Mouse (Mus musculus) telencephalon, adult 2 months (tissue): ENCODE measurements around the gene Ramp2.

Source experiments
- DNase-seq: peaks from one replicate; pipeline ENCODE4 v3.0.0-alpha.2; 2011; ENCODE audit warnings: low read depth, low spot score

Gene Ramp2

DNA sequence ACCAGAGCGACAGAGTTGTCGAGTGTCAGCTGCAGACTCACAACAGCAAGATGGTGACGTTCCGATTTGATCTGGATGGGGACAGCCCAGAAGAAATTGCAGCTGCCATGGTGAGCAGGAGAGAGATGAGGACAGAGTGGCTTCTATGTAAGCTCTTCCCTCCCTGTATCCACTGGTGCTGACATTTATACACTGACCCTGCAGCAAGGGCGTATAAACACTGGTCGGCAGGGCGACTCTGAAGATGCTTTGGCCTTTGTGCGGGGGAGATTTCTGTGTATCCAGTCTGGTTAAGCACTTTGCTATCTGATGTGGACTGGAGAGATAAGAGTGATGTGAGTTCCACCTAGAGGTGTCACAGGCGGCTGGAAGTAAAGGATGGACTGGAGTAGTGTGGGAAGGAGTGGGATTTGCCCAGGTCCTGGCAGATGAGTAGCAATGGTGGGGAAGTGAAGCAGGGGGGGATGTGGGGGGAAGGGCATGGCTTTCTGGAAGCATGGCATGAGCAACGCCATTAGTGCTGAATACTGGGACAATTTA lies 23.8 kb downstream of the Ramp2 start:
- no peak for DNase-seq

DNA sequence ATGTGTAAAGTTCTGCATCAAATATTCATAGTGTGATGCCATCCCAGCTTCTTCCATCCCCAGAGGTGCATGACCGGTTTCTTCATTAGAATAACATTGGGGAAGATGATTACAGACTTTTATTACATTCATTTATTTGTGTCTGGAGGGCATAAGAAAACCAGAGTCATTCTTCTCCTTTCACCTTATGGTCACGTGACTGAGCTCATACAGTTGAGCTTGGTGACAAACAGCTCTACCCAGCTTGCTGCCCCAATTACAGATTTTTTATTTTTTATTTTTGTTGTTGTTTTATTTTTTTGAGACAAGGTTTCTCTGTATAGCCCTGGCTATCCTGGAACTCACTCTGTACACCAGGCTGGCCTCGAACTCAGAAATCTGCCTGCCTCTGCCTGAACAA lies 26.6 kb downstream of the Ramp2 start:
- no peak for DNase-seq

GRCm38 (mm10) chr11:101275309-101275708 lies 29.5 kb downstream of the Ramp2 start:
- no peak for DNase-seq

GRCm38 (mm10) chr11:101276319-101277070 lies 30.7 kb downstream of the Ramp2 start:
- DNase-seq: no peak

GRCm38 (mm10) chr11:101277381-101278222 lies 31.8 kb downstream of the Ramp2 start:
- DNase-seq: no peak

DNA sequence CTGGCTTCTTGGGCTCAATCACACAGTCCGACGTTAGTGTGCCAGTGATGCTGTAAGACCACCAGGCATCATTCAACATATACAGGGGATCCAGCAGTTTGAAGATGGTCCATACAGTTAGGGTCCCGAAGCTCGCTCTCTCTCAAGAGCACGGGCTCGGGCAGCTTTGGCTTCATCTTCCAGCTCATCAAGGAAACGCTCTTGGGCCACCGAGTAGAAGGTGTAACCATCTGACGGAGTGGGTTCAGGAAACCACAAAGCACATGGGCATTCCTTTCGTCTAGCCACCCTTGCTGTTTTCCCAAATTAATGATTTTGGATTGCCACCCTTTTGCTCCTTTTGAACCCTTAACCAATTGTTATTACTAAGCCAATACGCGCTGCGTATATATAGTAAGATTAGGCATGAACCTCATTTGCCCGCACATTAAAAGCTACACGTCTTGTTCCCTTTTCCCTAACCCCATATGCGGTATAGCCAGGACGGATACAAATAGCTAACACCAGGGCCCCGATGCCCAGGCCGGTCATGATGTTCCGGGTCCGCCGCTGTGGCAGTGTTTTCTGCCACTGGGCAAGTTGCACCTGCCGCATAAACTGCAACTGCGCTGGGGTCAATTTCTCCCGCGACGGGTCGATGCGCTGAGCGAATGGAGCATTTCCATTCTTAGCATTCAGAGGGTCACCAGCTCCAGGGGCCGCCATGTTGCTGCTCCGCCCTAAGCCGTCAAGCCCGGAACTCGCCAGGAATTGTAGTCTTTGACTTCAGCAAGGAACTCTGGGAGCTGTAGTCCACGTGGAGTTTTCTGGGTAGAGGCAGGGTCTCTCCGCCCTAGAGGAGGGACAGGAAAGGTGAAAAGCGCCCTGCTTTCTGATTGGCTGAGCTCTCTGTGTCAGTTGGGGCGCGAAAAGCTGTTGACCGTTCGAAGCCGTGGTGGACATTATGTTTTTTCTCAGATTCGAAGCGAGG lies 32.7 kb downstream of the Ramp2 start, which contains the start of the genes Cntd1 and Coa3:
TSS of gene Cntd1 (plus strand) at position 790 of the 970 bp plus-strand sequence.
TSS of gene Coa3 (minus strand) at position 892 of the 970 bp plus-strand sequence.
- peak; percentile 95 for DNase-seq

GRCm38 (mm10) chr11:101279193-101279569 lies 33.4 kb downstream of the Ramp2 start:
- DNase-seq: no peak

GRCm38 (mm10) chr11:101280837-101281236 lies 35.0 kb downstream of the Ramp2 start:
- no peak for DNase-seq

GRCm38 (mm10) chr11:101282896-101283295 lies 37.1 kb downstream of the Ramp2 start:
- no peak for DNase-seq

DNA sequence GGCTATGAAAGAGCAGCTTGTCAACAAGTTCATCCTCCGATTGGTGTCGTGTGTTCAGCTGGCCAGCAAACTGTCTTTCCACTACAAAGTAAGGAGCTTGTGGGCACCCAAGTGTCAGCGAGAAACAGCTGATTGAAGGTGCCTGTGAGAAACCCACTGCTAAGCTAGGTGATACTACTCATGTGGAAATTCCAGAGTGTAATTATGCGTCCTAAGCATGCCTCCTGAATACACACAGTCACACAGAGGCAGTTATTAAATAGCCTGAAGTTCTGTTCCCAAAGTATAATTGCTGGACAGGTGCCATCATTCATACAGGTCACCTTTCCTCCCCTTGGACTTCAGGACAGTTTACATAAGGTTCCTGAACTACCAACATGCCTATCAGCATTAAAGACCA lies 38.0 kb downstream of the Ramp2 start:
- no peak for DNase-seq

GRCm38 (mm10) chr11:101287306-101287705 lies 41.5 kb downstream of the Ramp2 start:
- DNase-seq: peak; percentile 5

GRCm38 (mm10) chr11:101291231-101291630 lies 45.4 kb downstream of the Ramp2 start:
- no peak for DNase-seq

DNA sequence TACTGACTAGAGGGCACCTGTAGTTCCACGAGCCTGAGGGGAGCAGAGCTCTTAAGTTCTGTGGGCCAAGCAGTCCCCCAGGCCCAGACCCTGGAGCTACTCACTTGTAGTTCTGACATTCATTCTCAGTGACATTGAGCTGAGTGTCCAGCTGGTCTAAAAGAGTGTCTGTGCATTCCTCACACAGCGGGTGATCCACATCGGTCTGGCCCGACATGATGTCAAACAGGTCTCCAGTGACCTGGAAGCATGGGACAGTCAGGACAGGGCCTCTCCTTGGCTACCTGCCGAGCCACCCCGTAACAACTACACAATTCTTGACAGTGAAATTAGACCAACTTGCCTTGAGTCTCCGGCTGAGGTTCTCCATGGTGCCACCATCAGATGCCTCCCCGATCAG lies 49.4 kb downstream of the Ramp2 start:
- no peak for DNase-seq

DNA sequence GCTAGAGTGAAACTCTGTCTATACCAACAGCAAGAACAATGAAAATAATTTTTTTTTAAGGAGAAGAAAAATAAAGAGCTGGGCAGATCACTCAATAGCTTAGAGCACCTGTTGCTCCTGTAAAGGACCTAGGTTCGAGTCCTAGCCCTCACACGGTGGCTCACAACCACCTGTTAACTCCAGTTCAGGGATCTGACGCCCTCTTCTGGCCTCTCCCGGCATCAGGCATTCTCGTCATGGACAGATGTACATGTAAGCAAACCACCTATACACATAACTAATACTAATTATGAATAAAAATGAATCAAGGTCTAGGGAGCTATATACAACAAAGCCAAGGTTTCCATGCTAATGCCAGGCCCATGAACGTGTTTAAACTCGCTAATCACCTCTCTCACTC lies 55.1 kb downstream of the Ramp2 start:
- DNase-seq: no peak

GRCm38 (mm10) chr11:101301299-101302003 lies 55.6 kb downstream of the Ramp2 start:
- DNase-seq: no peak

- DNase-seq: peak; percentile 94
These were observed 56.4 kb downstream of the Ramp2 start, which contains the start of gene Becn1 for GRCm38 (mm10) chr11:101302004-101302798. TSS of gene Becn1 (minus strand) at chr11:101302286.

DNA sequence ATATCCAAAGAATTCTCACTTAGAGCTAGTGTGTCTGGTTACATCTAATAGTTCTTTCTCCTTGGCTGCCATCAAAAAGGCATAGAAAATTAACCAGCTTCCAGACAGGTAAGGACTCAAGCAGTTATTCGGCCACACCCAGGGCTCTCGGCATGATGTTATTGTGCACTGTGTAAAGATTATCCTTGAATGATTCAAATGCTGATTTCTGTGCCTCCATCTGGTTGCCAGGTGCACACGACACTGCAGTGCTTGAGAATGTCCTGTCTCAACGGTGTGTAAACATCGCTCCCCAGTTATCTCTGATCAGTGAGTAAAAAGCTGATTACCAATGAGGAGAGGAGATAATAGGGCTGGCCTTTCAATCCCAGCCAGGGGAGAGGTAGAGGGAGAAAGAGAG lies 61.9 kb downstream of the Ramp2 start:
- no peak for DNase-seq
